ENCODE assay signal across 11 mouse cellular contexts in the genomic region with DNA sequence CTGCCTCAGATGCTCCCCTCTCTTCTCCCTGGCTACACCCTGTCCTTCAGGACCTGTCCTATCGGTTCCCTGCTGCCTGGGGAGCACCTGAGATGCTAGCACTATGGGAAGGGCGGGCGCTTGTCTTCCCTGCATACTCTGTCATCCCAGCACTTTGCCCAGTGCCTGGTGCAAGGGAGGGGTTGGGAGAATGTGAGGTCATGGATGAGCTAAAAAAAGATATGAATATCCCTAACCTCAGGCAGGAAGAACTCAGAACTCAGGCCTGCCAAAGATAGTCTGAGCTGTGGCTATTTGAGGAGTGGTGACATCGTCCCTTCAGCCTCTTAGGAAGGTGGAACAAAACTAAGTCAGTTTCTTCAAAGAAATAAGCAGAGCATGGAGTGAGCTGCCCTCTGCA. TPM values are rescaled to one million over a fixed set of nuclear protein-coding genes. Genes with fewer than 3 reads are reported as not detected.
DNase-seq lines count a peak whose midpoint lies in the region; ATAC-seq and TF ChIP-seq lines count a peak whose summit lies in the region.
"Had no signal": no experiment of that assay in that cellular context is flagged by ENCODE, and none has a peak within 500 bp of the region (broad histone marks: within the 10 kb centered on the region; RNA-seq: fewer than 3 reads in every experiment).

No protein-coding gene starts in this region.

- no peaks in the 10 kb centered on the region for H3K36me3 ChIP-seq in hindbrain, embryonic 13.5 days
- H3K36me3 ChIP-seq in stomach, postnatal 0 days (ENCODE audit: control insufficient read depth, insufficient read depth, low read length) = no peaks in the 10 kb centered on the region
- H3K36me3 ChIP-seq: limb, embryonic 12.5 days had no signal

- WGBS in hindbrain, embryonic 13.5 days = 73% methylated on average over 4 of the region's 4 CpGs
- 70% methylated on average over 4 of the region's 4 CpGs for WGBS in stomach, postnatal 0 days

- H3K9me3 ChIP-seq in hindbrain, embryonic 13.5 days = no peaks in the 10 kb centered on the region
- H3K9me3 ChIP-seq in stomach, postnatal 0 days (ENCODE audit: control insufficient read depth, low read length) = no peaks in the 10 kb centered on the region
- H3K9me3 ChIP-seq: limb, embryonic 12.5 days had no signal

- TF ChIP-seq CTCF in stomach, postnatal 0 days (IDR thresholded peaks at IDR 0.05; ENCODE audit: low read depth) = no peak

- no peak for TF ChIP-seq EP300 in stomach, postnatal 0 days (optimal IDR thresholded peaks at IDR 0.05)

- no peak overlapping the region for H3K4me2 ChIP-seq in hindbrain, embryonic 13.5 days
- H3K4me2 ChIP-seq in stomach, postnatal 0 days (replicated peaks; ENCODE audit: low read depth) = no peak overlapping the region
- H3K4me2 ChIP-seq: limb, embryonic 12.5 days had no signal

- H3K27ac ChIP-seq in hindbrain, embryonic 13.5 days = peak overlapping the region; percentile 82
- no peak overlapping the region for H3K27ac ChIP-seq in stomach, postnatal 0 days (replicated peaks)
- H3K27ac ChIP-seq: limb, embryonic 12.5 days had no signal

- H3K4me1 ChIP-seq in hindbrain, embryonic 13.5 days (replicated peaks) = peaks cover 81% of the 10 kb centered on the region
- H3K4me1 ChIP-seq in stomach, postnatal 0 days (replicated peaks; ENCODE audit: control insufficient read depth, insufficient read depth) = no peaks in the 10 kb centered on the region

- peak; percentile 77 for DNase-seq in gastrocnemius, adult 18-20 months (ENCODE audit: low spot score)
- DNase-seq in gastrocnemius, postnatal 4 days (ENCODE audit: low spot score in 2 of 2) = no peak
- DNase-seq in 416B (ENCODE audit: low read depth) = peak; percentile 49
- DNase-seq in gastrocnemius, postnatal 14 days = peak; percentile 46
- DNase-seq in thymus, postnatal 4 days = no peak
- DNase-seq in urinary bladder, postnatal 25 days (ENCODE audit: low spot score) = no peak
- DNase-seq in stomach, postnatal 0 days (ENCODE audit: low spot score) = no peak

- no peak overlapping the region for H3K4me3 ChIP-seq in hindbrain, embryonic 13.5 days
- no peak overlapping the region for H3K4me3 ChIP-seq in stomach, postnatal 0 days (ENCODE audit: low read depth, low read length)
- H3K4me3 ChIP-seq: limb, embryonic 12.5 days had no signal

- ATAC-seq in hindbrain, embryonic 13.5 days (ENCODE audit: low FRiP score) = no peak
- no peak; the same call in 1 of the 2 replicates for ATAC-seq in stomach, postnatal 0 days (ENCODE audit: low FRiP score, low TSS enrichment)
- ATAC-seq: activated CD4-positive, CD25-positive, alpha-beta regulatory T cell, adult 4 months; CD4-positive, CD25-positive, alpha-beta regulatory T cell, adult 4 months had no signal

- no peak overlapping the region for H3K9ac ChIP-seq in hindbrain, embryonic 13.5 days
- H3K9ac ChIP-seq in stomach, postnatal 0 days (ENCODE audit: low read length) = no peak overlapping the region
- H3K9ac ChIP-seq: limb, embryonic 12.5 days had no signal

- intact Hi-C loops in gastrocnemius, postnatal 14 days (cut with DNase I; ENCODE audit: low total_unique reads) = no loop called here

- no peaks in the 10 kb centered on the region for H3K27me3 ChIP-seq in hindbrain, embryonic 13.5 days
- no peaks in the 10 kb centered on the region for H3K27me3 ChIP-seq in stomach, postnatal 0 days (ENCODE audit: control insufficient read depth, insufficient read depth, low read length)
- H3K27me3 ChIP-seq: limb, embryonic 12.5 days had no signal

RNA-seq across cellular contexts. Expression of a gene that starts 39.6 kb away (rescaled TPM):
- total RNA-seq in gastrocnemius, adult 18-20 months (2021) = 10 to 100 TPM; 17.9 to 27.9 TPM
- total RNA-seq in gastrocnemius, postnatal 4 days (2021) = 10 to 100 TPM; 23.4 to 27.2 TPM
- 10 to 100 TPM; 21.5 to 24.1 TPM for total RNA-seq in gastrocnemius, postnatal 14 days (2021)
- polyA plus RNA-seq in hindbrain, embryonic 13.5 days (2015; fragmentation: Nextera tagmentation; extraction: Ambion mirVana) = 73.6 and 78.8 TPM in 2 replicates
- 39.8 and 42.8 TPM in 2 replicates for polyA plus RNA-seq in stomach, postnatal 0 days (2015; fragmentation: Nextera tagmentation; extraction: Ambion mirVana)

RNA-seq across cellular contexts. Expression of a gene that starts 43.0 kb away (rescaled TPM):
- total RNA-seq in gastrocnemius, adult 18-20 months (2021) = 1 to 10 TPM; 6.1 to 6.4 TPM
- total RNA-seq in gastrocnemius, postnatal 4 days (2021) = 10 to 100 TPM; 37.2 to 44.3 TPM
- total RNA-seq in gastrocnemius, postnatal 14 days (2021) = 1 to 10 TPM; 5.5 to 9.4 TPM
- polyA plus RNA-seq in hindbrain, embryonic 13.5 days (2015; fragmentation: Nextera tagmentation; extraction: Ambion mirVana) = 43.0 and 43.7 TPM in 2 replicates
- polyA plus RNA-seq in stomach, postnatal 0 days (2015; fragmentation: Nextera tagmentation; extraction: Ambion mirVana) = 24.2 and 25.0 TPM in 2 replicates

Comparison
In these comparisons a context has a peak if more than half of its experiments do, and no peak if none do; other contexts are left out.
1. DNase-seq: peak in gastrocnemius, adult 18-20 months (single experiment), 416B (single experiment) and gastrocnemius, postnatal 14 days (single experiment); none in gastrocnemius, postnatal 4 days (0 of 2), thymus, postnatal 4 days (single experiment), urinary bladder, postnatal 25 days (single experiment) and stomach, postnatal 0 days (single experiment).